Mouse (Mus musculus) MEL (cell line): ENCODE measurements at regions not wholly inside any gene's neighbourhood (a gene's known extent, or its start where the extent isn't known, plus 50 kb on each side); places are given as distances from the start of the nearest gene placed in this dataset.

Experiments
- CTCF ChIP-seq, 3 experiments: IDR thresholded peaks in 2 of 3; conservative IDR thresholded peaks in 1 of 3; 2 replicates each; pipeline ENCODE4 v1.5.1; 2011 to 2012; ENCODE audit warnings: low read length in 3 of 3, low read depth in 2 of 3, mild to moderate bottlenecking in 2 of 3, improper control_type of control experiment in 1 of 3, inconsistent platforms in 1 of 3, mixed read lengths in 1 of 3, moderate library complexity in 1 of 3; ENCODE audit not compliant: control insufficient read depth in 1 of 3, insufficient read depth in 1 of 3, poor library complexity in 1 of 3, severe bottlenecking in 1 of 3
- HCFC1 ChIP-seq: IDR thresholded peaks from 2 replicates; pipeline ENCODE4 v1.6.1; 2012; ENCODE audit warnings: low read depth, mild to moderate bottlenecking, inconsistent platforms, low read length, improper control_type of control experiment, moderate library complexity
- TAL1 ChIP-seq: IDR thresholded peaks from 2 replicates; pipeline ENCODE4 v1.6.1; 2012; ENCODE audit warnings: mild to moderate bottlenecking, inconsistent platforms, low read length, moderate library complexity, mixed read lengths
- USF2 ChIP-seq, 2 experiments: IDR thresholded peaks; 2 replicates each; pipeline ENCODE4 v1.6.1; 2011 to 2012; ENCODE audit warnings: improper control_type of control experiment in 2 of 2, low read length in 2 of 2, borderline replicate concordance in 1 of 2, inconsistent platforms in 1 of 2, low read depth in 1 of 2, mild to moderate bottlenecking in 1 of 2; ENCODE audit not compliant: insufficient read depth in 1 of 2

- no peak for TF ChIP-seq TAL1
- TF ChIP-seq HCFC1: no peak
- no peak for TF ChIP-seq CTCF (IDR thresholded peaks at IDR 0.05 in 2 of 3, conservative IDR thresholded peaks at IDR 0.05 in 1 of 3; ENCODE audit: control insufficient read depth in 1 of 3, insufficient read depth in 1 of 3, low read depth in 2 of 3, low read length in 3 of 3, poor library complexity in 1 of 3, severe bottlenecking in 1 of 3)
- no peak for TF ChIP-seq USF2 (IDR thresholded peaks at IDR 0.05; ENCODE audit: borderline replicate concordance in 1 of 2, insufficient read depth in 1 of 2, low read depth in 1 of 2, low read length in 2 of 2)
These were observed 447.7 kb upstream of the Jag1 start for GRCm38 (mm10) chr2:137564064-137564624.
